Mouse (Mus musculus) kidney, embryonic 15.5 days (tissue): Measurements from ENCODE around the gene Mat2a. TPM values are rescaled to one million over a fixed set of nuclear protein-coding genes. Genes with fewer than 3 reads are reported as not detected.
"Not testable (repeated sequence)": the region's sequence is repeated elsewhere in the genome, so short reads cannot be mapped to it uniquely, and the experiment has no call there.

Experiments
- ATAC-seq: fragments of 200-750 bp; cut with Nextera tagmentation; replicated peaks from 2 replicates; pipeline ENCODE4 v1.8.0; 2017; ENCODE audit warnings: moderate TSS enrichment; ENCODE audit not compliant: low FRiP score
- H3K27ac ChIP-seq: fragments of 300-500 bp; sonication (generic); 2 replicates; pipeline ENCODE4 v1.5.1; 2015; ENCODE audit warnings: mild to moderate bottlenecking, inconsistent platforms
- H3K27me3 ChIP-seq: fragments of 300-500 bp; sonication (generic); 2 replicates; pipeline ENCODE4 v1.6.1; 2015; ENCODE audit warnings: inconsistent platforms
- H3K36me3 ChIP-seq: fragments of 300-500 bp; sonication (generic); 2 replicates; pipeline ENCODE4 v1.6.1; 2015; ENCODE audit warnings: inconsistent platforms
- H3K4me1 ChIP-seq: fragments of 300-500 bp; sonication (generic); 2 replicates; pipeline ENCODE4 v1.6.1; 2015; ENCODE audit warnings: inconsistent platforms
- H3K4me2 ChIP-seq: fragments of 300-500 bp; sonication (generic); 2 replicates; pipeline ENCODE4 v1.6.1; 2015; ENCODE audit warnings: moderate library complexity, mild to moderate bottlenecking, inconsistent platforms
- H3K4me3 ChIP-seq: fragments of 300-500 bp; sonication (generic); replicated peaks from 2 replicates; pipeline ENCODE4 v1.5.1; 2015; ENCODE audit warnings: mild to moderate bottlenecking, inconsistent platforms
- H3K9ac ChIP-seq: fragments of 300-500 bp; sonication (generic); 2 replicates; pipeline ENCODE4 v1.6.1; 2015; ENCODE audit warnings: mild to moderate bottlenecking, inconsistent platforms
- H3K9me3 ChIP-seq: fragments of 300-500 bp; sonication (generic); replicated peaks from 2 replicates; pipeline ENCODE4 v1.6.1; 2016; ENCODE audit warnings: inconsistent platforms
- WGBS: fragments of 180-500 bp; shearing (Covaris S2); methylation state at CpG from one replicate; pipeline ENCODE4 v1.1.7; 2015; ENCODE audit warnings: mixed read lengths; 5-methylcytosine and 5-hydroxymethylcytosine counted together
- polyA plus RNA-seq: library from polyadenylated mRNA; unstranded; fragments of >200 nt; fragmentation: Nextera tagmentation; extraction: Ambion mirVana; gene quantifications from 2 replicates; pipeline ENCODE4 v1.2.1, GENCODE M21; 2015

The Mat2a gene
- polyA plus RNA-seq, 1 experiment from 2014 or later = 418 TPM

DNA sequence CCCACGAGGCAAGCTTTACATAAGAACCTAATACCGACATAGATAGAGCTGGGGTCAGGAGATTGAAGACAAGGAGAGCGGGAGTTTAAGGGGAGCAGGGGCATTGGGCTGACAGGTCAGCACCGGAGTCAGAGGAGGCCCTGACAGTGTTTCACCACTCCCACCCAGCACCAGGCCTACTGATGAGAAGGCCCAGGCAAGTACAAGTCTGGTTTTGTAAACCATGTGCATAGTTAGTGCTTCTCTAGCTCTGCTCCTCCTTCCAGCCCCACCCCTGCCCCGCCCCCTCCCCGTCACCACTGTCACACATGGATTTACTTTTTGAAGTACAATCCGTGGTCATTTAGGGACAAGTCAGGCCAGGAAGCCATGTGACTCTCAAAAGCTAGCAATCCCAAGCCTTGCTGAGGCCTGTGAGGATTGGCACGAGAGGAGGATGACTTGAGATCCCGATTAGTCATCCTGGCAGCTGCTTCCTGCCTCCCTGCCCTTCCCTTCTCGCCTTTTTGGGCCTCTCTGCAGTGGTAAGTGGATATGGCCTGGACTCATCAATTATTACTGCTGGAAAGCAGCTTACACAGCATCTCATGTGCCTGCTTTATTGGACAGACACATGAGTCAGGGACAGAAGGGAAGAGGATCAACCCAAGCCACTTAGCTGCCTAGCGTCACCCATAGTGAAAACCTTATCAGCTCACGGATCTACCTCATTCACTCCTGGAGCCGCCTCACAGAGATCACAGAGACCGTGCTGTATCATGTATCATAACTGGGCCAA is 34.1 kb upstream of the Mat2a start:
- H3K27ac ChIP-seq = peak overlapping the region; percentile 54
- H3K4me3 ChIP-seq = no peak overlapping the region
- no peak overlapping the region for H3K4me2 ChIP-seq
- H3K27me3 ChIP-seq = no peaks in the 10 kb centered on the region
- H3K9ac ChIP-seq = no peak overlapping the region
- H3K4me1 ChIP-seq = peaks cover 27% of the 10 kb centered on the region
- peak; percentile 52 for ATAC-seq
- no peaks in the 10 kb centered on the region for H3K9me3 ChIP-seq
- WGBS = 30% methylated on average over 14 of the region's 14 CpGs
- H3K36me3 ChIP-seq = no peaks in the 10 kb centered on the region

DNA sequence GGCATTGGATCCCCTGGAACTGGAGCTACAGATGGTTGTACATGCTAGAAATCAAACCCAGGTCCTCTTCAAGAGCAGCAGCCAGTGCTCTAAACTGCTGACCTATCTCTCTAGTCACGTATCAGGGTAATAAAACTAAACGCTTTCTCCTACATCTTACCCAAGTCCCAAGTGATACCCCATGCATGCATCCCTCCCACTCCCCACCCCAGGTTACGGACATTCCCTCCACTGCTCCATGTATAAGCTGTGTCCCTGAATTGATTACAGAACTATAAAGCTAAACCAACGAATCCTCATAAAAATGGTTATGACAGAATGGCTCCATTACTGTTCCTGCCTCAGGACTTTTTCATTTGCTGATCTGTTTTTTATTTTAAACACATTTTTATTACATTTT is 26.8 kb upstream of the Mat2a start:
- Histone ChIP-seq H3K4me3 (no peak overlapping the region), H3K9me3 (no peaks in the 10 kb centered on the region), H3K9ac (no peak overlapping the region), H3K27me3 (no peaks in the 10 kb centered on the region), H3K27ac (peak overlapping the region; percentile 69), H3K36me3 (no peaks in the 10 kb centered on the region), H3K4me1 (peaks cover 32% of the 10 kb centered on the region), H3K4me2 (no peak overlapping the region)
- 64% methylated on average over 4 of the region's 4 CpGs for WGBS
- ATAC-seq = no peak

DNA sequence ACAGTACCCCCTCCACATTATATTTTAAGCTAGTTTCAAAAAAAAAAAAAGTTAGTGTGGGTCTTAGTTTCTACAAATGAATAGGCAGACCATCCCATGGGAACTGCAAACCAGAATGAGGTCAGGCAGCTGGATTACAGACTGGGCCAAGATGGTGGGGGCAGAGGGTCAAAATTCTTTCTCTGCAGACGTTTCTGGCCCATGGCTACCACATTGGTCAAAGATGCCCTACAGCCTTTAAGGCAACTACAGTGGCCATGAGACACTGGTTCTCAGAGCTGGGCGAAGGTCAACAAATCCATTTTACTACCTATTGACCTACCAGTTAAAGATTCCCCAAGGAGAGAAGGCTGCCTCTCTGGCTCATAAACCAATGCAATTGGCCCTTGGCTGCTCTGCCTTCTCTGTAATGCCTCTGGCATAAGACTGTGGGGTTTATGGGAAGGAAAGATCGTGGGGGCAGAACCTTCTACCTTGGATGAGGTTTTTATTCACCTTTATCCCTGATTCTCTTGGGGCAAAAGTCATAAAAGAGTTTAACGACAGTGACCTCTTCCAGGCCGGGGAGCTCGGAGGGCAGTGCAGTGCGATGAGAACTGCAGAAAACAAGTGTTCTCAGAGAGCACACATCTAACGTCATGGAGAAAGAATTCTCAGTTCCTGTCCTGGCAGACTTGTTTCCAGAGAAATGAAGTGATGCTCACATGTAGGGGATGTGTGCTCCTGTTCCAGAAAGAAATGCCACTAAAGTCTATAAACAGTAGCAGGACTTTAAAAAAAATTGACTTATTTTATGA is 26.2 kb upstream of the Mat2a start:
- H3K27ac ChIP-seq = peak overlapping the region; percentile 69
- whole genome bisulfite sequencing = 27% methylated on average over 8 of the region's 8 CpGs
- H3K9ac ChIP-seq = no peak overlapping the region
- H3K27me3 ChIP-seq = no peaks in the 10 kb centered on the region
- H3K4me2 ChIP-seq = no peak overlapping the region
- ATAC-seq = peak; percentile 59
- no peaks in the 10 kb centered on the region for H3K36me3 ChIP-seq
- peaks cover 32% of the 10 kb centered on the region for H3K4me1 ChIP-seq
- H3K9me3 ChIP-seq = no peaks in the 10 kb centered on the region
- H3K4me3 ChIP-seq = no peak overlapping the region

DNA sequence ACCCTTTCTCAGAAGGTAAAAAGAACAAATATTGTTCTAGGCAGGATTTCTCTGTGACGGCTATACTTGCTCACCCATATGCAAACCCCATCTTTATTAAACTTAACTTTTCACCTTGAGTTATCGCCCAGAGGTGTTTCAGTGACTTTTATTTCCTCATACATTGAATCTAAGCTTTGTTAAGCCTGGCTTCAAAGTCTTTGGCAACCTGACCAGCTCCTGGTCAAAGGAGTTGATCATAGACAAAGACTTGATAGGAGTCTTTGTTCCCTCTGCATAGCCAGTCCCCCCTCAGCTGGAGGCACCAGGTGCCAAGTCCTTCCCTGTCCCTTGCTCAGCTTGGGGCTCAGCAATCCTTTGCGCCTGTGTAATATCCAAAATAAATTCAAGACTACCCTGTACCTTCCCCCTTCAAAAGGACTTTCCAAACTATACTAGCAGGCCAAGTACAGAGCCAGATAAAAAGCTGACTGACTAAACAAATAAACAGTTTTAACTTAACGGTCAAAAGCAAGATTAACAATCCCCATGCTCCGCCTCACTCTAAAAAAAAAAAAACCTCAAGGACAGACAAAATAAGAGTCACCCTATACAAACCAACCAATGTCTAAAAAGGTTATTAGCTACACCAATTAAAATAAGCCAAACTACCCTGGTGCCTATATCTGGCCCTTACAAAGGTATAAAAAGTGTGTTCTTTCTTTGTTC is 23.3 kb upstream of the Mat2a start:
- H3K27ac ChIP-seq, ATAC-seq, H3K27me3 ChIP-seq, H3K9me3 ChIP-seq, H3K4me3 ChIP-seq, H3K9ac ChIP-seq, H3K36me3 ChIP-seq, H3K4me2 ChIP-seq: not testable (repeated sequence)
- peaks cover 30% of the 10 kb centered on the region for H3K4me1 ChIP-seq
- WGBS = 85% methylated on average over 5 of the region's 5 CpGs

DNA sequence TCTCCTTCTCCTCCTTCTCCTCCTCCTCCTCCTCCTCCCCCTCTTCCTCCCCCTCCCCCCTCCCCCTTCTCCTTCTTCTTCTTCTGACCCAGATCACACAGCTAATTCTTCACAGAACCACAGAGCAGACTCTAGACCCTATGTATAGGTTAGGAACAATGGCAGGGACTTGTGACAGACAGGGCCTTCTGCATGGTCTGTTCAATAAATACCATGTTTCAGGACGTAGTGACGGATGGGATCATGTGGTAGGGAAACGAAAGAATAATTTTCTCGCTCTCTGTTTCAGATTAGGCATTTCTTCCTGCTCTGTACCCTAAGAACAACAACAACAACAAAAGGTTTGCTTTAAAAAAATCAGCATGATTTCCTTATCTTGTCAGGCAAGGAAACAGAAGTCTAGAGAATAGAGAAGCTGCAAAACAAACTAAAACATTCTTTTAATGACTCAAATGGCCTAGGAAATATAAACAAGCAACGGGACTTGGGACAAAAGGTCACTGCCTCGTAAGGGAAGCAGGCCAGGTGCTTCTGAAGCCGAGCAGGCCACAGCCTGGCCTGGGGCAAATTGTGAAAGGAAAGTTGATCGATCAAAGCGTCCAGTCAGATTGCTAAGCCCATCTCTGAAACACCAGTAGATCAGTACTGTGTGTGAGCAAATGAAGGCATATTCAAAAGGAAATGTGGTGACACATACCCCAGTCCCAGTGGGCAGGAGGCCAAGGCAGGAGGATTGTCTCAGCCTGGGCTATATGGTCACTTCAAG is 20.9 kb upstream of the Mat2a start:
- H3K4me1 ChIP-seq = peaks cover 12% of the 10 kb centered on the region; the same call in 1 of the 2 replicates
- H3K4me3 ChIP-seq = no peak overlapping the region
- no peaks in the 10 kb centered on the region for H3K36me3 ChIP-seq
- no peaks in the 10 kb centered on the region for H3K27me3 ChIP-seq
- H3K9ac ChIP-seq = no peak overlapping the region
- ATAC-seq = no peak
- H3K27ac ChIP-seq = peak overlapping the region; percentile 25; the same call in 1 of the 2 replicates
- H3K9me3 ChIP-seq = no peaks in the 10 kb centered on the region
- H3K4me2 ChIP-seq = no peak overlapping the region
- WGBS = 40% methylated on average over 9 of the region's 9 CpGs

DNA sequence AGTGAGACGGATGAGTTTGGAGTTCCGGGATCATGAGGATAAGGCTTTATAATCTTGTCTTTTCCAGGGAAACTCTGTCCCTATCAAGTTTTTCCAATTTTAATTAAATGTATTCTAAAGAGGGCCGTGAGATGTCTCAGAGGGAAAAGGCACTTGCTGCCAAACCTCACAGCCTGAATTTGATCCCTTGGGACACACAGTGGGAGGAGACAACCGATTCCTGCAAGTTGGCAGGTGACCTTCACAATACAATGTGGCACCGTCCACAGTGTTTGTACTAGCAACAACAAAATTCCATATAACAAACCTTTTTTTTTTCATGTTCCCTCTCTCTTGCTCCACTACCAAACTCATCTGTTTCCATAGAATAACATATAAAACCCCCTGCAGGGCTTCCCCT is 19.6 kb upstream of the Mat2a start:
- Histone ChIP-seq H3K9ac (no peak overlapping the region), H3K36me3 (no peaks in the 10 kb centered on the region), H3K9me3 (no peaks in the 10 kb centered on the region), H3K27me3 (no peaks in the 10 kb centered on the region), H3K27ac (no peak overlapping the region), H3K4me3 (no peak overlapping the region), H3K4me1 (peaks cover 16% of the 10 kb centered on the region; the same call in 1 of the 2 replicates), H3K4me2 (no peak overlapping the region)
- 52% methylated on average over 5 of the region's 5 CpGs for WGBS
- no peak for ATAC-seq

DNA sequence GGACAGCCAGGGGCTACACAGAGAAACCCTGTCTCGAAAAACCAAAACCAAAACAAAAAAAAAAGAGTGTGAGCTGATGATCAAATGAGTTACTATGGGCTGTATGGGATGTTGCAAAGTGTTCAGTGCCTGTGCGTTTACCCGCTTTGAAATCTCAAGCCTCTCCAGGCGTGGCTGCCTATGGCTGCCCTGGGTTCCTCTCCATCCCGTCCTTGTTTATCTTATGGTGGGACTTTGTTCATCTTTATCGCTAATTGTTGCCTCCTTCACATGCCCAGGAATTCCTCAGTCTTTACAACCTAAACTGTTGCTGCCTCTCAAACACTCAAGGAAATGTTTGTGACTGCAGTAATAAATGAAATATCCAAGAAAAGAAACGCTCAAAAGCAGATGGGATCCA is 19.1 kb upstream of the Mat2a start:
- 74% methylated on average over 7 of the region's 7 CpGs for WGBS
- peaks cover 16% of the 10 kb centered on the region; the same call in 1 of the 2 replicates for H3K4me1 ChIP-seq
- no peak overlapping the region for H3K27ac ChIP-seq
- no peaks in the 10 kb centered on the region for H3K27me3 ChIP-seq
- H3K9me3 ChIP-seq = no peaks in the 10 kb centered on the region
- ATAC-seq = no peak
- no peak overlapping the region for H3K9ac ChIP-seq
- no peak overlapping the region for H3K4me3 ChIP-seq
- no peak overlapping the region for H3K4me2 ChIP-seq
- no peaks in the 10 kb centered on the region for H3K36me3 ChIP-seq

DNA sequence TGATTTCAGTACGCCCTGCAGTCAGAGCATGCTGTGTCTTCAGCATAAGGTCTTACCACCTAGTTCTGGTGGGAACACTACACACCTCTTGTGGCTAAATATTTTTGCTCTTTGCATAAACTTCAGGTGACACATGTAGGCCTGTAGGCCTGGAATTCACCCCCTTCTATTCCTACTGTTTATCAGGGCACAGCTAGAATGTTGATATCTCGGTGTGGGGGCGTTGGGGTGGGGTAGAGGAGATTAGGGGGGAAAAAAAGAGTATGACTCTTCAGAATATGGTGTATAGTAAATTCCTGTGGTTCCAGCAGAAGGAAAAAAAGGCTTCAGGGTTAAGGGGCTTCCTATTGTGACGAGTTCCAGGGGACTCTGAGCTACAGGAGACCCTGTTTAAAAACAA is 17.2 kb upstream of the Mat2a start:
- H3K4me2 ChIP-seq = no peak overlapping the region
- peaks cover 16% of the 10 kb centered on the region; the same call in 1 of the 2 replicates for H3K4me1 ChIP-seq
- H3K9ac ChIP-seq = no peak overlapping the region
- H3K27ac ChIP-seq = no peak overlapping the region
- no peaks in the 10 kb centered on the region for H3K9me3 ChIP-seq
- 83% methylated on average over 4 of the region's 4 CpGs for WGBS
- H3K4me3 ChIP-seq = no peak overlapping the region
- no peaks in the 10 kb centered on the region for H3K27me3 ChIP-seq
- ATAC-seq = no peak
- H3K36me3 ChIP-seq = no peaks in the 10 kb centered on the region

DNA sequence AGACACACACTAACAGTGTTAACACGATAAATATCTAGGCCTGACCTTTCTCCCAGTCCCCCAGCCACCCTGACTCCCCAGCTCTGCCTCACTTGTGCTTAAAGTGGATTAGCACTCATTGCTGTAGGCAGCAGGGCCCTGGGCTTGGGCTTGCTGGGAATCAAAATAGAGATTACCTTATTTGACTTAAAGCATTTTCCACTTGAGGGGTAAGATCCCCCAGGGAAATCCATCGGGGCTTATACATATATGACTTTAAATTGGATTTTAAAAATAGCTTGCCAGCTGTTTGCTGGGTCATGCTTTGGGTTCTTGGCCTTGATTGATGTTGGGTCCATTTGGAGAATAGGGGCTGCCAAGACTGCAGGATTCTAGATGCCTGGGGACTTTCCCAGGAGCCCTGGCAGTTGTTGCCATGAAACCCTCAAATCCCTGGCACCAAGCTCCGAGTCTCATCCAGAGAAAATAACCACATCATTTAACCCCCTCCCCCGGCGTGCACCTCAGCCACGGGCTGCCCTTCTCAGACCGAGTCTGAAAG is 15.5 kb upstream of the Mat2a start:
- H3K9ac ChIP-seq = no peak overlapping the region
- no peaks in the 10 kb centered on the region for H3K27me3 ChIP-seq
- peak; percentile 4; the same call in 1 of the 2 replicates for ATAC-seq
- no peak overlapping the region for H3K4me2 ChIP-seq
- WGBS = 56% methylated on average over 7 of the region's 7 CpGs
- H3K4me3 ChIP-seq = no peak overlapping the region
- 0 out of 2 replicates have a peak overlapping the region, but pooled peaks have one; percentile 46 for H3K27ac ChIP-seq
- no peaks in the 10 kb centered on the region for H3K9me3 ChIP-seq
- peaks cover 11% of the 10 kb centered on the region; the same call in 1 of the 2 replicates for H3K4me1 ChIP-seq
- H3K36me3 ChIP-seq = no peaks in the 10 kb centered on the region

DNA sequence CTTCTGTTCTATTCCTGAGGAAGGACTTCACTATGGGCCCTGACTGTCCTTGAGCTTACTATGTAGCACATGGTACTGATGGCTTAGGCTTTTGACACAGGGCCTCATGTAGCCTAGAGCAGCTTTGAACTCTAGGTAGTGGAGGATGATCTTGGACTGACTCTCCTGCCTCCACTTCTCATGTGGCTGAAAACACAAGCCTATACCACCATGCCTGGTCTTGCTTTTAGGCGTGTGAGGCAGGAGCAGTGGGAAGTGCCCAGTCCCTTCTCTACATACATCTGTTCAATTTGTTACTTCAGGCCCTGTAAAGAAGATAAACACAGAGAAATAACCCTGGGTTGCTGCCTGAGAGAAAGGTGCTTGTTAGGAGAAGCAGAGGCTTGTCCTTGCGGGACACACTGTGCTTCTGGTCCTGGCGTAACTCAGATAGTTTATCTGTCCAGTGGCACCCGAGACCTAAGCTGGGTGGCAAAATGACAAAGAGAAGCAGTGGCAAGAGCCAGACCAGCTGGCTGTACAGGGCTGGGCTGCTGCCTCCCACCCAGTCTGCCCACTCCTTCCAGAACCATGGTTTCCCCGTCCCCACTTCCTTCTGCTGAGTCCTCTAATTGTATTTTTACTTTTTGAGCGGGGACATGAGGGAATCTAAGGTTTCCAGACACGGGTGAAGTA is 14.9 kb upstream of the Mat2a start:
- 50% methylated on average over 7 of the region's 7 CpGs for WGBS
- Histone ChIP-seq H3K4me1 (peaks cover 11% of the 10 kb centered on the region; the same call in 1 of the 2 replicates), H3K27me3 (no peaks in the 10 kb centered on the region), H3K27ac (peak overlapping the region; percentile 46; the same call in 1 of the 2 replicates), H3K36me3 (no peaks in the 10 kb centered on the region), H3K9ac (no peak overlapping the region), H3K4me3 (no peak overlapping the region), H3K4me2 (no peak overlapping the region), H3K9me3 (no peaks in the 10 kb centered on the region)
- peak; percentile 70; the same call in 1 of the 2 replicates for ATAC-seq

DNA sequence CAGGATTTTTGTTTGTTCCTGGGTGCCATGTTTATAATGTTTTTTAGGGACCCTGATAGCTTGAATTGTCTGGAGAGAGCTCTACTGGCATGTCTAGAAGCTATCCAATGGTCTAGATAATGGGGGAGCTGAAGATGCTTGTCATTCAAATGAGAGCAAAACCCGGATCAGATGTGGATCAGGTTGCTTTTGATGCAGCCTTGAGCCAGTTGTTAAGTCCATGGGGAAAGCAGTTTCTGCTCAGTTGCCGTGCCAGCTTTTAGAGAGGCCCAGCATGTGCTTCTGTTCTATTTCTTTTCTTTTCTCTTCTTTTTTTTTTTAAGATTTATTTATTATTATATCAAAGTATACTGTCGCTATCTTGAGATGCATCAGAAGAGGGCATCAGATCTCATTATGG is 14.2 kb upstream of the Mat2a start:
- Histone ChIP-seq H3K9ac (no peak overlapping the region), H3K36me3 (no peaks in the 10 kb centered on the region), H3K4me2 (no peak overlapping the region), H3K4me3 (no peak overlapping the region), H3K4me1 (peaks cover 11% of the 10 kb centered on the region; the same call in 1 of the 2 replicates), H3K27me3 (no peaks in the 10 kb centered on the region), H3K27ac (no peak overlapping the region), H3K9me3 (no peaks in the 10 kb centered on the region)
- ATAC-seq = no peak
- WGBS = 79% methylated on average over 3 of the region's 3 CpGs
